Mouse (Mus musculus) neural tube, embryonic 11.5 days (tissue): ENCODE results near the gene Fbxo46. TPM values are rescaled to one million over a fixed set of nuclear protein-coding genes. Genes with fewer than 3 reads are reported as not detected.
"Not testable (repeated sequence)": the region's sequence is repeated elsewhere in the genome, so short reads cannot be mapped to it uniquely, and the experiment has no call there.

Experiments
- ATAC-seq: fragments of 200-750 bp; cut with Nextera tagmentation; 2 replicates; pipeline ENCODE4 v1.8.0; 2017; ENCODE audit warnings: moderate number of reproducible peaks, mild to moderate bottlenecking, moderate TSS enrichment, moderate library complexity; ENCODE audit not compliant: insufficient read depth, low FRiP score, low TSS enrichment
- DNase-seq: peaks from one replicate; pipeline ENCODE4 v3.0.0-alpha.2; 2015; ENCODE audit warnings: low spot score
- H3K27ac ChIP-seq: fragments of 300-500 bp; sonication (generic); 2 replicates; pipeline ENCODE4 v1.5.1; 2014; ENCODE audit warnings: low read depth, mild to moderate bottlenecking, low read length
- H3K27me3 ChIP-seq: fragments of 300-500 bp; sonication (generic); 2 replicates; pipeline ENCODE4 v1.6.1; 2014; ENCODE audit warnings: mild to moderate bottlenecking, low read length, mixed read lengths; ENCODE audit not compliant: control insufficient read depth, insufficient read depth
- H3K36me3 ChIP-seq: fragments of 300-500 bp; sonication (generic); 2 replicates; pipeline ENCODE4 v1.6.1; 2014; ENCODE audit warnings: mild to moderate bottlenecking, low read length, moderate library complexity, mixed read lengths; ENCODE audit not compliant: control insufficient read depth, insufficient read depth
- H3K4me1 ChIP-seq: fragments of 300-500 bp; sonication (generic); 2 replicates; pipeline ENCODE4 v1.6.1; 2014; ENCODE audit warnings: low read length, mixed read lengths; ENCODE audit not compliant: control insufficient read depth, insufficient read depth
- H3K4me2 ChIP-seq: fragments of 300-500 bp; sonication (generic); 2 replicates; pipeline ENCODE4 v1.6.1; 2014; ENCODE audit warnings: low read depth, mild to moderate bottlenecking, moderate library complexity
- H3K4me3 ChIP-seq: fragments of 300-500 bp; sonication (generic); 2 replicates; pipeline ENCODE4 v1.5.1; 2014; ENCODE audit warnings: low read depth, low read length
- H3K9ac ChIP-seq: fragments of 300-500 bp; sonication (generic); 2 replicates; pipeline ENCODE4 v1.6.1; 2014; ENCODE audit warnings: mild to moderate bottlenecking, low read length
- H3K9me3 ChIP-seq: fragments of 300-500 bp; sonication (generic); 2 replicates; pipeline ENCODE4 v1.6.1; 2016; ENCODE audit warnings: low read length; ENCODE audit not compliant: control insufficient read depth
- WGBS: fragments of 180-500 bp; shearing (Covaris S2); extraction: QIAGEN DNeasy Blood & Tissue Kit; methylation state at CpG from one replicate; pipeline ENCODE4 v1.1.7; 2014; 5-methylcytosine and 5-hydroxymethylcytosine counted together
- polyA plus RNA-seq: library from polyadenylated mRNA; unstranded; fragments of >200 nt; fragmentation: Nextera tagmentation; extraction: Ambion mirVana; gene quantifications from 2 replicates; pipeline ENCODE4 v1.2.1, GENCODE M21; 2014

The Fbxo46 gene
- polyA plus RNA-seq, 1 experiment from 2014 or later = 10.6 TPM

- Histone ChIP-seq H3K4me1 (peaks cover 15% of the 10 kb centered on the region), H3K4me2 (peak within 1 kb of the TSS; percentile 90), H3K9ac (peak within 1 kb of the TSS; percentile 49), H3K4me3 (peak within 1 kb of the TSS; percentile 57), H3K9me3 (no peaks in the 10 kb centered on the region), H3K27me3 (no peaks in the 10 kb centered on the region), H3K27ac (peak within 1 kb of the TSS; percentile 9; the same call in 1 of the 2 replicates), H3K36me3 (peaks cover 12% of the 10 kb centered on the region)
- peak; percentile 96 for DNase-seq
- WGBS = under 1% methylated on average over 24 of the region's 24 CpGs
- peak; percentile 88 for ATAC-seq
Measured at GRCm38 (mm10) chr7:19149626-19150025, 30.0 kb downstream of the Fbxo46 start, which contains the start of gene Snrpd2. Snrpd2 (plus strand) TSS chr7:19149722.

- not testable (repeated sequence) for DNase-seq, H3K27ac ChIP-seq, H3K4me3 ChIP-seq, H3K27me3 ChIP-seq, H3K9me3 ChIP-seq, H3K9ac ChIP-seq, ATAC-seq
- Histone ChIP-seq H3K36me3 (peaks cover 14% of the 10 kb centered on the region), H3K4me1 (peaks cover 15% of the 10 kb centered on the region), H3K4me2 (peak overlapping the region; percentile 61; the same call in 1 of the 2 replicates)
- 94% methylated on average over 10 of the region's 10 CpGs for WGBS
Measured at GRCm38 (mm10) chr7:19151121-19151520, 31.5 kb downstream of the Fbxo46 start.

GRCm38 (mm10) chr7:19154796-19155195 lies 35.1 kb downstream of the Fbxo46 start:
- no peaks in the 10 kb centered on the region for H3K9me3 ChIP-seq
- no peak overlapping the region for H3K27ac ChIP-seq
- no peak overlapping the region for H3K4me2 ChIP-seq
- H3K4me1 ChIP-seq = peaks cover 7% of the 10 kb centered on the region
- H3K36me3 ChIP-seq = peaks cover 14% of the 10 kb centered on the region
- H3K9ac ChIP-seq = no peak overlapping the region
- 85% methylated on average over 8 of the region's 8 CpGs for WGBS
- peaks cover 8% of the 10 kb centered on the region for H3K27me3 ChIP-seq
- DNase-seq (no peak), ATAC-seq (no peak)
- H3K4me3 ChIP-seq = no peak overlapping the region

- H3K9me3 ChIP-seq = no peaks in the 10 kb centered on the region
- peaks cover 10% of the 10 kb centered on the region for H3K27me3 ChIP-seq
- H3K36me3 ChIP-seq = peaks cover 14% of the 10 kb centered on the region
- 57% methylated on average over 13 of the region's 13 CpGs for WGBS
- H3K9ac ChIP-seq = no peak overlapping the region
- H3K4me2 ChIP-seq = no peak overlapping the region
- no peak for DNase-seq
- no peak overlapping the region for H3K4me3 ChIP-seq
- H3K4me1 ChIP-seq = no peaks in the 10 kb centered on the region; the same call in 1 of the 2 replicates
- ATAC-seq = no peak
- no peak overlapping the region for H3K27ac ChIP-seq
Measured at GRCm38 (mm10) chr7:19155825-19156475, 36.3 kb downstream of the Fbxo46 start.

GRCm38 (mm10) chr7:19157160-19157800 lies 37.6 kb downstream of the Fbxo46 start:
- peaks cover 14% of the 10 kb centered on the region for H3K36me3 ChIP-seq
- peak; percentile 74 for ATAC-seq
- WGBS = 5% methylated on average over 30 of the region's 30 CpGs
- DNase-seq = peak; percentile 89
- peak overlapping the region; percentile 52 for H3K9ac ChIP-seq
- H3K4me2 ChIP-seq = peak overlapping the region; percentile 32
- no peaks in the 10 kb centered on the region; the same call in 1 of the 2 replicates for H3K4me1 ChIP-seq
- no peaks in the 10 kb centered on the region for H3K9me3 ChIP-seq
- no peak overlapping the region for H3K27ac ChIP-seq
- H3K27me3 ChIP-seq = peaks cover 10% of the 10 kb centered on the region
- H3K4me3 ChIP-seq = no peak overlapping the region

- WGBS = 56% methylated on average over 11 of the region's 11 CpGs
- no peaks in the 10 kb centered on the region for H3K9me3 ChIP-seq
- DNase-seq (no peak), ATAC-seq (no peak)
- H3K36me3 ChIP-seq = peaks cover 7% of the 10 kb centered on the region
- peaks cover 11% of the 10 kb centered on the region for H3K27me3 ChIP-seq
- no peak overlapping the region for H3K4me2 ChIP-seq
- H3K27ac ChIP-seq = no peak overlapping the region
- H3K4me3 ChIP-seq = no peak overlapping the region
- no peaks in the 10 kb centered on the region; the same call in 1 of the 2 replicates for H3K4me1 ChIP-seq
- H3K9ac ChIP-seq = no peak overlapping the region
Measured at GRCm38 (mm10) chr7:19158601-19159000, 38.9 kb downstream of the Fbxo46 start.

- no peak overlapping the region for H3K4me3 ChIP-seq
- H3K27ac ChIP-seq = no peak overlapping the region
- DNase-seq = no peak
- no peaks in the 10 kb centered on the region for H3K9me3 ChIP-seq
- peaks cover 17% of the 10 kb centered on the region for H3K27me3 ChIP-seq
- no peak for ATAC-seq
- WGBS = 13% methylated on average over 18 of the region's 18 CpGs
- H3K4me1 ChIP-seq = no peaks in the 10 kb centered on the region; the same call in 1 of the 2 replicates
- no peak overlapping the region for H3K9ac ChIP-seq
- H3K4me2 ChIP-seq = no peak overlapping the region
- H3K36me3 ChIP-seq = peaks cover 4% of the 10 kb centered on the region
Measured at GRCm38 (mm10) chr7:19159411-19159810, 39.8 kb downstream of the Fbxo46 start.

GRCm38 (mm10) chr7:19160115-19160514 lies 40.5 kb downstream of the Fbxo46 start:
- Histone ChIP-seq H3K9ac (peak overlapping the region; percentile 26; the same call in 1 of the 2 replicates), H3K4me3 (peak overlapping the region; percentile 27), H3K27me3 (peaks cover 23% of the 10 kb centered on the region), H3K4me2 (peak overlapping the region; percentile 53), H3K4me1 (no peaks in the 10 kb centered on the region; the same call in 1 of the 2 replicates), H3K36me3 (no peaks in the 10 kb centered on the region), H3K27ac (no peak overlapping the region), H3K9me3 (no peaks in the 10 kb centered on the region)
- DNase-seq (peak; percentile 48), ATAC-seq (peak; percentile 39; the same call in 1 of the 2 replicates)
- 1% methylated on average over 20 of the region's 20 CpGs for WGBS
